Mouse (Mus musculus): ENCODE measurements around the gene Fgr. TPM values are rescaled to one million over a fixed set of nuclear protein-coding genes. Genes with fewer than 3 reads are reported as not detected.
A peak's percentile ranks its signal among the peaks of the same experiment; 100 is the strongest.

The Fgr gene
- polyA plus RNA-seq, 1 experiment from 2014 or later, result not detected

GRCm38 (mm10) chr4:133050196-133050836 is 76.4 kb downstream of the Fgr start:
- no peak overlapping the region for H3K4me3 ChIP-seq (ENCODE audit: low read depth, low read length)
- no peak overlapping the region for H3K4me2 ChIP-seq
- no peaks in the 10 kb centered on the region for H3K27me3 ChIP-seq (ENCODE audit: control insufficient read depth, insufficient read depth, low read length)
- no peak for DNase-seq (ENCODE audit: low spot score, missing footprints)
- H3K9me3 ChIP-seq (ENCODE audit: control insufficient read depth, low read length), result no peaks in the 10 kb centered on the region
- no peak overlapping the region for H3K9ac ChIP-seq (ENCODE audit: low read length)
- no peaks in the 10 kb centered on the region for H3K36me3 ChIP-seq (ENCODE audit: control insufficient read depth, insufficient read depth, low read length)
- 62% methylated on average over 9 of the region's 9 CpGs for WGBS
- ATAC-seq (ENCODE audit: low FRiP score), result no peak
- H3K4me1 ChIP-seq (ENCODE audit: control insufficient read depth, insufficient read depth, low read length), result peaks cover 55% of the 10 kb centered on the region
- H3K27ac ChIP-seq (ENCODE audit: low read depth, low read length), result no peak overlapping the region

DNA sequence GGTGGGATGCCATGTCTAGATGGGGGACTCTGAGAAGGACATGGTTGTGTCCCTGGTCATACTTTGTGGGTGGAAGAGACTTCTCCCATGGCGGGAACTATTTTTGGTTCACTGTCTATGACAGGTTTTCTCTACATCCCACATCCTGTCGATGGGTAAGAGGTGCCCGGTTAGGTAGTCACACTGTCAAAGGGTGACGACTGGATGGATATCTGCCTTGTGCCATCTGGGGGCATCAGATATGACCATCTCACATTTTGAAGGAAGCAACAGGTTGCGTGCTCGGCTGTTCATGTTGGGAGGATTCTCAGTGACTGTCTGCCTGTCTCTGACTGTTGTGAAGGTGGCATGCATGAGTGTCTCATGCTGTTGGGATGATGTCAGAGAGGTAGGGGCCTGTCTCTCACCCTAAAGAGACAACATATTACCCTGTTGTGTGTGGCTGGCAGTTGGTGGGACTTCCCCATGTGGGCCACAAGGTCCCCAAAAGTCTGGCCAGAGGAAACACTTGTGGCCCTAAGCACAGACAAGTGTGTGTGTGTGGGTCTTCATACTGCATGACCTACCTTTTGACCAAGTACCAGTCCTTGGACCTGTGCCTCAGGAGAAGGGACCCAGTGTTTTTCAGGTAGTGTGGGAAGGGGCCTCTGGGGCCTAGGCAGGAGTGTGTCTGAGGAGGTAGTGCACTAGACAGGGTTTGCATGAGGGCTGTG is 77.1 kb downstream of the Fgr start:
- ATAC-seq (ENCODE audit: low FRiP score), result no peak
- no peak overlapping the region for H3K9ac ChIP-seq (ENCODE audit: low read length)

DNA sequence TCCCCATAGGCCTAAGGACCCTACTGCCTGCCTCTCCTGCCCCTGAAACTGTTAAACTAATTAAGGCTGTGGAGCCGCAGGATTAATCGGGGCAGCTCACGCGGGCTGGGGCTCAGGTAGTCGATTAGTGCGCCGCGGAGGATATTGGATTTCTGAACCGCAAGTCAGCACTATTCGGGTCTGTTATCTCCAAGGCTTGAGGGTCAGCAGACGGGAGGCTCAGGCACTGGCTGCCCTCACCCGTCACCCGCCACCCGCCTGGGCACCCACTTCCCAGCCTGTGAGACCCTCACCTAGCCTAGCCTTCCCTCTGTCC is 77.6 kb downstream of the Fgr start:
- H3K4me1 ChIP-seq (ENCODE audit: control insufficient read depth, insufficient read depth, low read length), result peaks cover 52% of the 10 kb centered on the region
- H3K36me3 ChIP-seq (ENCODE audit: control insufficient read depth, insufficient read depth, low read length), result no peaks in the 10 kb centered on the region
- no peaks in the 10 kb centered on the region for H3K27me3 ChIP-seq (ENCODE audit: control insufficient read depth, insufficient read depth, low read length)
- peak overlapping the region; percentile 50; the same call in 1 of the 2 replicates for H3K27ac ChIP-seq (ENCODE audit: low read depth, low read length)
- whole genome bisulfite sequencing, result 57% methylated on average over 14 of the region's 14 CpGs
- no peak overlapping the region for H3K4me3 ChIP-seq (ENCODE audit: low read depth, low read length)
- peak; percentile 86 for DNase-seq (ENCODE audit: low spot score, missing footprints)
- H3K9ac ChIP-seq (ENCODE audit: low read length), result no peak overlapping the region
- no peaks in the 10 kb centered on the region for H3K9me3 ChIP-seq (ENCODE audit: control insufficient read depth, low read length)
- no peak for ATAC-seq (ENCODE audit: low FRiP score)
- H3K4me2 ChIP-seq, result no peak overlapping the region

More for the DNA sequence above, 77.1 kb downstream of the Fgr start:
- no peaks in the 10 kb centered on the region for H3K9me3 ChIP-seq (ENCODE audit: control insufficient read depth, low read length)
- H3K4me1 ChIP-seq (ENCODE audit: control insufficient read depth, insufficient read depth, low read length), result peaks cover 51% of the 10 kb centered on the region
- WGBS, result 91% methylated on average over 6 of the region's 6 CpGs
- H3K4me2 ChIP-seq, result no peak overlapping the region
- H3K27me3 ChIP-seq (ENCODE audit: control insufficient read depth, insufficient read depth, low read length), result no peaks in the 10 kb centered on the region
- H3K4me3 ChIP-seq (ENCODE audit: low read depth, low read length), result no peak overlapping the region
- H3K27ac ChIP-seq (ENCODE audit: low read depth, low read length), result no peak overlapping the region
- DNase-seq (ENCODE audit: low spot score, missing footprints), result no peak
- no peaks in the 10 kb centered on the region for H3K36me3 ChIP-seq (ENCODE audit: control insufficient read depth, insufficient read depth, low read length)

Other genes with a start within 250 kb of the Fgr start
- gene Xkr8, start 241.5 kb upstream of the Fgr start, polyA plus RNA-seq (2014; fragmentation: Nextera tagmentation; extraction: Ambion mirVana), result 3.5 and 4.5 TPM in 2 replicates
- gene Smpdl3b, start 216.8 kb upstream of the Fgr start, polyA plus RNA-seq (2014; fragmentation: Nextera tagmentation; extraction: Ambion mirVana), result 2.1 and 2.4 TPM in 2 replicates
- 164 TPM in 2 replicates for gene Rpa2, start 205.8 kb upstream of the Fgr start, polyA plus RNA-seq (2014; fragmentation: Nextera tagmentation; extraction: Ambion mirVana)
- gene Themis2, start 177.7 kb upstream of the Fgr start, polyA plus RNA-seq (2014; fragmentation: Nextera tagmentation; extraction: Ambion mirVana), result 1.1 TPM in 2 replicates
- 118 and 119 TPM in 2 replicates for gene Ppp1r8, start 130.9 kb upstream of the Fgr start, polyA plus RNA-seq (2014; fragmentation: Nextera tagmentation; extraction: Ambion mirVana)
- 96.4 and 99.8 TPM in 2 replicates for gene Stx12, start 89.6 kb upstream of the Fgr start, polyA plus RNA-seq (2014; fragmentation: Nextera tagmentation; extraction: Ambion mirVana)
- 30.1 and 31.7 TPM in 2 replicates for gene Fam76a, start 51.5 kb upstream of the Fgr start, polyA plus RNA-seq (2014; fragmentation: Nextera tagmentation; extraction: Ambion mirVana)
- 4.9 and 5.3 TPM in 2 replicates for gene Ahdc1, start 37.2 kb downstream of the Fgr start, polyA plus RNA-seq (2014; fragmentation: Nextera tagmentation; extraction: Ambion mirVana)
- gene Wasf2, start 156.4 kb downstream of the Fgr start, polyA plus RNA-seq (2014; fragmentation: Nextera tagmentation; extraction: Ambion mirVana), result 38.3 and 40.1 TPM in 2 replicates
- 0.23 and 0.47 TPM in 2 replicates for gene Cd164l2, start 238.0 kb downstream of the Fgr start, polyA plus RNA-seq (2014; fragmentation: Nextera tagmentation; extraction: Ambion mirVana)
- 0.10 and 0.55 TPM in 2 replicates for gene Gpr3, start 238.4 kb downstream of the Fgr start, polyA plus RNA-seq (2014; fragmentation: Nextera tagmentation; extraction: Ambion mirVana)